Mouse (Mus musculus) hindbrain, embryonic 16.5 days (tissue): ENCODE measurements around the gene Ces3b. TPM values are rescaled to one million over a fixed set of nuclear protein-coding genes. Genes with fewer than 3 reads are reported as not detected.

Experiments
- ATAC-seq: fragments of 200-750 bp; cut with Nextera tagmentation; 2 replicates; pipeline ENCODE4 v1.8.0; 2017; ENCODE audit warnings: moderate TSS enrichment, moderate library complexity
- H3K27ac ChIP-seq: fragments of 300-500 bp; sonication (generic); 2 replicates; pipeline ENCODE4 v1.5.1; 2014; ENCODE audit warnings: low read depth, mild to moderate bottlenecking, control low read depth, low read length, moderate library complexity
- H3K27me3 ChIP-seq: fragments of 300-500 bp; sonication (generic); replicated peaks from 2 replicates; pipeline ENCODE4 v1.6.1; 2014; ENCODE audit warnings: low read length; ENCODE audit not compliant: control insufficient read depth, insufficient read depth
- H3K36me3 ChIP-seq: fragments of 300-500 bp; sonication (generic); 2 replicates; pipeline ENCODE4 v1.6.1; 2014; ENCODE audit warnings: mild to moderate bottlenecking, low read length, moderate library complexity, mixed read lengths; ENCODE audit not compliant: control insufficient read depth, insufficient read depth
- H3K4me1 ChIP-seq: fragments of 300-500 bp; sonication (generic); 2 replicates; pipeline ENCODE4 v1.6.1; 2014; ENCODE audit warnings: low read depth, low read length; ENCODE audit not compliant: control insufficient read depth, insufficient read depth
- H3K4me2 ChIP-seq: fragments of 300-500 bp; sonication (generic); 2 replicates; pipeline ENCODE4 v1.6.1; 2014; ENCODE audit warnings: mild to moderate bottlenecking, low read length, control low read depth, moderate library complexity
- H3K4me3 ChIP-seq: fragments of 300-500 bp; sonication (generic); 2 replicates; pipeline ENCODE4 v1.5.1; 2014; ENCODE audit warnings: mild to moderate bottlenecking, low read length, control low read depth, moderate library complexity
- H3K9ac ChIP-seq: fragments of 300-500 bp; sonication (generic); 2 replicates; pipeline ENCODE4 v1.6.1; 2014; ENCODE audit warnings: low read depth, mild to moderate bottlenecking, control low read depth, low read length, moderate library complexity
- H3K9me3 ChIP-seq: fragments of 300-500 bp; sonication (generic); 2 replicates; pipeline ENCODE4 v1.6.1; 2014; ENCODE audit warnings: mild to moderate bottlenecking, low read length, moderate library complexity; ENCODE audit not compliant: control insufficient read depth
- WGBS: fragments of 180-500 bp; shearing (Covaris S2); extraction: QIAGEN DNeasy Blood & Tissue Kit; methylation state at CpG from one replicate; pipeline ENCODE4 v1.1.7; 2014; 5-methylcytosine and 5-hydroxymethylcytosine counted together
- polyA plus RNA-seq: library from polyadenylated mRNA; unstranded; fragments of >200 nt; fragmentation: Nextera tagmentation; extraction: Ambion mirVana; gene quantifications from 2 replicates; pipeline ENCODE4 v1.2.1, GENCODE M21; 2015

Ces3b gene
- polyA plus RNA-seq, 1 experiment from 2014 or later: not detected

DNA sequence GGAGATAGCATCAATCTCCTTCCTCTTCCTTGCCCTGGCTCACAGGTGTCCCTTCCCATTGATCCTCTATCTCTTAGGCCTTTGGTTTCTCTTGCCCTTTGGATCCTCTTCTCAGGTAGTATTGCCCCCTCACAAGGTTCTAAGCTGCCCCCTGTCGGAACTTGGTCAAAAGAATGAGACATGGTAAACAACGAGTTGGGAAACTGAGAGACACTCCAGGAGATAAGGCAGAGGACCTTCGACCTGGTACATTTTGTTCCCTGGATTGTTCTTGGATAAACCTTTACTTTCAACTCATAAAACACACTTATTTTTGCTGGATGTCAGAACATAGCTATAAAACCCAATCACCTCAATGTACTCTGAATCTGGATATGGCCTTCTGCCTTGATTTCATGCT lies 20.7 kb downstream of the Ces3b start:
- H3K36me3 ChIP-seq: no peaks in the 10 kb centered on the region
- H3K9ac ChIP-seq: no peak overlapping the region
- H3K4me1 ChIP-seq: no peaks in the 10 kb centered on the region
- 84% methylated on average over 3 of the region's 3 CpGs for WGBS
- ATAC-seq: no peak
- H3K4me2 ChIP-seq: no peak overlapping the region
- H3K4me3 ChIP-seq: no peak overlapping the region
- no peak overlapping the region for H3K27ac ChIP-seq
- H3K27me3 ChIP-seq: no peaks in the 10 kb centered on the region
- no peaks in the 10 kb centered on the region for H3K9me3 ChIP-seq

DNA sequence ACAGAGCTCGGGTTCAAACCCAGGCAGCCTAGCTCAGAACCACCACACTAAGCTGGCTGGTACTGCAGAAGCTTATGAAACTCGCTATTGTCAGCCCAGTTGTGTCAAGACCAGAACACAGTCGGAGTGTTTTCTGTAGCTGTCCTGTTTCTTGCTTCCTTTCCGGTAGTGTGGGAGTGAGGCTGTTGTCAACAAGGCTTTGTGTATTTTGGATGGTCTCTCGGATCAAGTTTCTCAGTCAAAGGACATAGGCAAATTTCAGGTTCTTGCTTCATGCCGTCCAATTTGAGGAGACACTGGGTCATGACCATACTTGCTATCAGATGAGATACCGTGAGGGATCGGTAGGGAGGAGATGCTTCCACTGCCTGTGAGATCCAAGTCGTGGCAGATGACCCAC lies 46.3 kb downstream of the Ces3b start:
- H3K9ac ChIP-seq: no peak overlapping the region
- no peaks in the 10 kb centered on the region for H3K27me3 ChIP-seq
- no peak for ATAC-seq
- WGBS: 86% methylated on average over 9 of the region's 9 CpGs
- no peak overlapping the region for H3K27ac ChIP-seq
- H3K36me3 ChIP-seq: no peaks in the 10 kb centered on the region
- H3K4me3 ChIP-seq: no peak overlapping the region
- no peaks in the 10 kb centered on the region for H3K4me1 ChIP-seq
- H3K9me3 ChIP-seq: no peaks in the 10 kb centered on the region
- H3K4me2 ChIP-seq: no peak overlapping the region

DNA sequence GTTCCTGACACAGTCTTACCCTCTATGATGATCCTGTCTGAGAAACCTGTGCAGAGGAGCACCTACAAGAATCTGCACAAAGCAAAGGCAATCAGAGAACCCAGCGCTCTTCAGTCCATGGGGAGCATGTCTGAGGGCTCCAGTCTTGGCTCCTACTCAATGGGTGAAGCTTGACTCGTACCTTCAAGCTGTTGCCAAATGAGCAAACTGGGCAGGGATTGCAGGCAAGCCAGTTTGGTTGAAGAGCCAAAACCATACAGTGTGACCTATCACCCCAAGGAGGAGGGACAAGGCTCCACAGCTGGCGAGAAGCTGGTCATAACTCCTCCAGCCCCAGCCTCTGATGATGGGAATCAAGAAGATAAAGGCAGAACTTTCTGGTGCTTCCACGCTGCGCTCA lies 48.0 kb downstream of the Ces3b start, which contains the start of gene Ces4a:
Ces4a (plus strand) TSS at position 292 of the 400 bp plus-strand sequence.
- Histone ChIP-seq H3K36me3 (no peaks in the 10 kb centered on the region), H3K9ac (no peak within 1 kb of the TSS), H3K27me3 (no peaks in the 10 kb centered on the region), H3K9me3 (no peaks in the 10 kb centered on the region), H3K4me1 (no peaks in the 10 kb centered on the region), H3K4me2 (no peak within 1 kb of the TSS), H3K4me3 (no peak within 1 kb of the TSS), H3K27ac (no peak within 1 kb of the TSS)
- 85% methylated on average over 5 of the region's 5 CpGs for WGBS
- no peak for ATAC-seq

DNA sequence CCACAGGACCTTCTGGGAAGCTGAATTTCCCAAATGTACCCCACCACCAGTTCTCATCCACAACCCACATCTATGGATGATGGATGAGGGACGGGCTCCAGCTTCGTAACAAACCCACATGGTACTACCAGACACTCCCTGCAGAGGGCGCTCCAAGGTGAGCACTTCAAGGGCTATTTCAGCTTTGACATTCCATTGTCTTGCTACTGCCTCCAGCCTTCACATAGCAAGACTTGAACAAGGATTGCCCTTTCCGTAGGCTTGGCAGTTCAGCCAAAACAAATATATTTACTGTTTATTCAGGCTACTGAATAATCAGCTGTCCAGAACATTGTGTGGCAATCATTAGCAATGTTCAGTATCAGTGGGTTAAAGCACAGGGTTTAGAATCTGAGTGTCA lies 54.9 kb downstream of the Ces3b start:
- 28% methylated on average over 4 of the region's 4 CpGs for WGBS
- Histone ChIP-seq H3K4me2 (no peak overlapping the region), H3K9me3 (no peaks in the 10 kb centered on the region), H3K4me3 (no peak overlapping the region), H3K9ac (no peak overlapping the region), H3K4me1 (no peaks in the 10 kb centered on the region), H3K27ac (no peak overlapping the region), H3K36me3 (no peaks in the 10 kb centered on the region), H3K27me3 (no peaks in the 10 kb centered on the region; the same call in 1 of the 2 replicates)
- ATAC-seq: no peak

DNA sequence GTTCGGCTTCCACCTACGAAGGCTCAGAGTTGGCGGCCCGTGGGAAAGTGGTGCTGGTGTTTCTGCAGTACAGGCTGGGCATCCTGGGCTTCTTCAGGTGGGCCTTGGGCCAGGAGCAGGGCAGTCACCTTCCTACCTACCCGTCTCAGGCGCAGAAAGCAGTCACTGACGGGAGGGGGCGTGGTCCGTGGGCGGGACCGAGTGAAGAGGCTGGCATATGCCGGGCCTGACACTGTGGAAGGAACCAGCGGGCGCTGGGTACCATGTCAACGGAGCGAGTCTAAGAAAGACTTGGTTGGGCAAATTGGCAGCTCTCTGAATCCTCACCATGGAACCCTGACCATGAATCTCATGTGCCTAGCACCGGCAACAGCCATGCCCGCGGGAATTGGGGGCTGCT lies 58.8 kb downstream of the Ces3b start:
- Histone ChIP-seq H3K36me3 (no peaks in the 10 kb centered on the region), H3K4me3 (no peak overlapping the region), H3K4me2 (peak overlapping the region; percentile 25; the same call in 1 of the 2 replicates), H3K27ac (no peak overlapping the region), H3K9ac (no peak overlapping the region), H3K9me3 (no peaks in the 10 kb centered on the region), H3K27me3 (no peaks in the 10 kb centered on the region; the same call in 1 of the 2 replicates), H3K4me1 (no peaks in the 10 kb centered on the region)
- no peak for ATAC-seq
- WGBS: 38% methylated on average over 19 of the region's 19 CpGs

Other genes starting within 250 kb of the Ces3b start
- not detected in 2 replicates for gene Ces2c, start 236.7 kb upstream of the Ces3b start, polyA plus RNA-seq
- gene Ces2e, start 157.5 kb upstream of the Ces3b start, polyA plus RNA-seq: not detected in 2 replicates
- not detected in 2 replicates for gene Ces2f, start 136.4 kb upstream of the Ces3b start, polyA plus RNA-seq
- gene Ces2g, start 122.0 kb upstream of the Ces3b start, polyA plus RNA-seq: 0.05 and 0.06 TPM in 2 replicates
- not detected in 2 replicates for gene Ces2h, start 82.9 kb upstream of the Ces3b start, polyA plus RNA-seq
- not detected in 2 replicates for gene Ces3a, start 35.2 kb upstream of the Ces3b start, polyA plus RNA-seq
- not detected in 2 replicates for gene Ces4a, start 48.0 kb downstream of the Ces3b start, polyA plus RNA-seq
- gene Cbfb, start 86.9 kb downstream of the Ces3b start, polyA plus RNA-seq: 28.6 and 29.0 TPM in 2 replicates
- gene D230025D16Rik, start 141.4 kb downstream of the Ces3b start, polyA plus RNA-seq: 27.9 and 31.7 TPM in 2 replicates
- gene B3gnt9, start 171.4 kb downstream of the Ces3b start, polyA plus RNA-seq: 12.3 and 12.4 TPM in 2 replicates
- gene Tradd, start 180.9 kb downstream of the Ces3b start, polyA plus RNA-seq: 20.7 and 21.5 TPM in 2 replicates
- gene Fbxl8, start 180.9 kb downstream of the Ces3b start, polyA plus RNA-seq: 2.1 and 2.4 TPM in 2 replicates
- gene Hsf4, start 186.0 kb downstream of the Ces3b start, polyA plus RNA-seq: 0.80 and 1.2 TPM in 2 replicates
- 6.2 TPM in 2 replicates for gene Nol3, start 192.4 kb downstream of the Ces3b start, polyA plus RNA-seq
- 126 and 153 TPM in 2 replicates for gene 4931428F04Rik, start 206.1 kb downstream of the Ces3b start, polyA plus RNA-seq
- gene Exoc3l, start 212.3 kb downstream of the Ces3b start, polyA plus RNA-seq: 9.4 and 12.3 TPM in 2 replicates
- gene E2f4, start 213.9 kb downstream of the Ces3b start, polyA plus RNA-seq: 37.3 and 46.7 TPM in 2 replicates
- 1.5 and 1.6 TPM in 2 replicates for gene Elmo3, start 221.8 kb downstream of the Ces3b start, polyA plus RNA-seq
- 0.90 and 0.94 TPM in 2 replicates for gene Lrrc29, start 242.5 kb downstream of the Ces3b start, polyA plus RNA-seq
- gene Tmem208, start 242.6 kb downstream of the Ces3b start, polyA plus RNA-seq: 144 and 150 TPM in 2 replicates